Mouse (Mus musculus): ENCODE measurements around the gene Camk1.

The Camk1 gene

GRCm38 (mm10) chr6:113343177-113344092, at the start of gene Camk1:
Gene Camk1 (minus strand): TSS chr6:113343984.
- WGBS, result 15% methylated on average over 32 of the region's 32 CpGs

GRCm38 (mm10) chr6:113392387-113393071, 48.7 kb upstream of the Camk1 start:
- 10% methylated on average over 49 of the region's 51 CpGs for WGBS

GRCm38 (mm10) chr6:113392015-113392386, 48.2 kb upstream of the Camk1 start:
- 28% methylated on average over 10 of the region's 10 CpGs for WGBS

- WGBS, result 91% methylated on average over 3 of the region's 3 CpGs
These were observed 46.9 kb upstream of the Camk1 start for GRCm38 (mm10) chr6:113390715-113391114.

- WGBS, result 71% methylated on average over 8 of the region's 8 CpGs
These were observed 45.2 kb upstream of the Camk1 start, which contains the start of gene Ttll3 for GRCm38 (mm10) chr6:113388960-113389359. Gene Ttll3 (plus strand): TSS chr6:113389260.

GRCm38 (mm10) chr6:113386025-113386424, 42.2 kb upstream of the Camk1 start:
- WGBS, result 61% methylated on average over 3 of the region's 3 CpGs

- 66% methylated on average over 11 of the region's 11 CpGs for WGBS
These were observed 41.5 kb upstream of the Camk1 start for GRCm38 (mm10) chr6:113385160-113385714.

GRCm38 (mm10) chr6:113384351-113384927, 40.7 kb upstream of the Camk1 start:
- 74% methylated on average over 8 of the region's 8 CpGs for WGBS

GRCm38 (mm10) chr6:113380480-113380879, 36.7 kb upstream of the Camk1 start:
- WGBS, result 91% methylated on average over 11 of the region's 11 CpGs

GRCm38 (mm10) chr6:113379246-113379645, 35.5 kb upstream of the Camk1 start:
- 83% methylated on average over 6 of the region's 6 CpGs for WGBS

GRCm38 (mm10) chr6:113377496-113378385, 34.0 kb upstream of the Camk1 start, which contains the start of the genes Tada3 and Arpc4:
Gene Tada3 (minus strand): TSS chr6:113377883.
Gene Arpc4 (plus strand): TSS chr6:113378115.
- WGBS, result 0% methylated on average over 61 of the region's 61 CpGs

- WGBS, result 7% methylated on average over 7 of the region's 7 CpGs
These were observed 33.4 kb upstream of the Camk1 start for GRCm38 (mm10) chr6:113377172-113377495.

- 94% methylated on average over 4 of the region's 4 CpGs for WGBS
These were observed 29.7 kb upstream of the Camk1 start for GRCm38 (mm10) chr6:113373491-113373890.

GRCm38 (mm10) chr6:113370194-113370929, 26.6 kb upstream of the Camk1 start:
- WGBS, result 94% methylated on average over 20 of the region's 20 CpGs

GRCm38 (mm10) chr6:113368577-113368976, 24.8 kb upstream of the Camk1 start:
- 79% methylated on average over 5 of the region's 5 CpGs for WGBS

GRCm38 (mm10) chr6:113368124-113368523, 24.3 kb upstream of the Camk1 start:
- WGBS, result 96% methylated on average over 7 of the region's 7 CpGs

GRCm38 (mm10) chr6:113367574-113367973, 23.8 kb upstream of the Camk1 start:
- WGBS, result 100% methylated on average over 1 of the region's 1 CpGs

- WGBS, result 90% methylated on average over 6 of the region's 6 CpGs
These were observed 22.9 kb upstream of the Camk1 start for GRCm38 (mm10) chr6:113366639-113367038.

GRCm38 (mm10) chr6:113364518-113365135, 20.8 kb upstream of the Camk1 start:
- 67% methylated on average over 8 of the region's 8 CpGs for WGBS

GRCm38 (mm10) chr6:113362241-113362640, 18.5 kb upstream of the Camk1 start:
- 70% methylated on average over 1 of the region's 1 CpGs for WGBS
